Mouse (Mus musculus) megakaryocyte progenitor cell, adult 5-6 weeks (primary cell): ENCODE data around the gene Laptm5. TPM values are rescaled to one million over a fixed set of nuclear protein-coding genes. Genes with fewer than 3 reads are reported as not detected.
A peak's percentile ranks its signal among the peaks of the same experiment; 100 is the strongest.

Experiments used
- ATAC-seq: replicated peaks from 2 replicates; pipeline ENCODE4 v1.8.0; 2016; ENCODE audit warnings: mild to moderate bottlenecking, moderate TSS enrichment, inconsistent platforms; ENCODE audit not compliant: poor library complexity
- total RNA-seq, 2 experiments: library from RNA; stranded (forward) in 1 of 2; stranded (reverse) in 1 of 2; fragments of 157-497, 149-512 nt in 1 of 2; fragments of 200-1000 nt in 1 of 2; gene quantifications; 2 replicates each; pipeline versions ENCODE4 v1.2.3 to v1.2.4; 2015 to 2017

Laptm5 gene
- total RNA-seq, 2 experiments from 2014 or later = 133 to 431 TPM

DNA sequence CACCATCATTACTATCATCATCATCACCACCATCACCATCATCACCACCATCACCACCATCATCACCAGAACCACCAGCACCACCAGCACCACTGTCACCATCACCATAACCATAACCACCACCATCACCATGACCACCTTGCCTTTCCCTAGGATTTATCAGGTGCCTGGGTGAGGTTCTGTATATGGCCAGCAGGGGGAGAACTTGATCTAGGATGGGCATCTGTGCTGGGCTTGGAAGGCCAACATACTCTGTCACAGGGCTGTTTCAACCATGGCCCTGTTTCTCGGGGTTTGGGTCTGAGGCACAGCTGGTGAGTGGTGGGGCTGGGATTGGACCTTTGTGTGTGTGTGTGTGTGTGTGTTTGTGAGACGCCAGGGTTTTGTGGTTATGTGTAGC, 16.6 kb upstream of the Laptm5 start:
- ATAC-seq = peak; percentile 80

- peak; percentile 30 for ATAC-seq
These were observed 13.5 kb upstream of the Laptm5 start for GRCm38 (mm10) chr4:130899383-130899781.

DNA sequence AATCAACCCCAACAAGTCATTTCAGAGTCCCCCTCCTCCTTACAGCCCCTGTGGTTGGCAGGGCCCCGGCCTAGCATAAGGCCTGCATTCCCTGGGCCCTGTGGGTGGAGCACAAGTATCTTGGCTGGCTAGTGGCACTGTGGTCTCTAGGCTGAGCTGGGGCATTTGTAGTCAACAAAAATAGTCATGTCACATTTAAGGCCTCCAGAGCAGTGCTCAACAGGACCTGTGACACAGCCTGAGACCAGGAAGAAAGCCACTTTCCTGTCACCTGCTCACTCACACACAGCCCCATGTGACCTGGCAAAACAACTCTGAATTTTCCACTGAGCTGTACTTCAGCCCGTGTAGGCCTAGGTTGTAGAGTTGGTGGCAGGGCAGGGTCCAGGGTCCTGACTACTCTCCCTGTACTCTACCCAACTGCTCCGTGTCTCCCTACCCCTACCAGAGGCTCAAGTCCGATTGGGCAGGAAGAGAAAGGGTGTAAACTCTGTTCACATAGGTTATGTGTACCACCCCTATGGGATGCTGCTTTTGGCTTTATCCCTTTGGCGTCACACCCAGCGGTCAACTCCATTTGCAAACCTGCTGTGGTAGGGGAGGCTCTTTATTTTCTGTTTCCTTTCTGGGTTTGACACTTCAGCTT, 13.0 kb upstream of the Laptm5 start:
- no peak for ATAC-seq

DNA sequence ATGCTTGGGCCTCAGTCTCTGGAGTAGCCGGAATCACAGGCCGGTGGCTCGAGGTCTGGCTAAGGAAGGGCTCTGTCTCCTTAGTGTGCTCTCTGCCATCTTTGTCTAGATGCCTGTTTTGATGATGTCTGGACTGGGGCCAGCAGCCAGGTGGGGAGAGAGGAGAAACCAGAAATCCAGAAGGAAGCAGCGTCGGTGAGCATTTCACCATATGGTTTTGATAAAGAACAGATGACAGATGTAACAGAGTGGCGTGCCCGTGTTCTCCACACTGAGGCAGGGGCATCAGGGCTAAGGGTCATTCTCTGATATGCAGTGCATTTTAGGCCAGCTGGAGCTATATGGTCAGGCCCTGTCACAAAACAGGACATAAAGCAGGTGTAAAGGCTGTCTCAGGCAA, 12.2 kb upstream of the Laptm5 start:
- ATAC-seq = no peak

DNA sequence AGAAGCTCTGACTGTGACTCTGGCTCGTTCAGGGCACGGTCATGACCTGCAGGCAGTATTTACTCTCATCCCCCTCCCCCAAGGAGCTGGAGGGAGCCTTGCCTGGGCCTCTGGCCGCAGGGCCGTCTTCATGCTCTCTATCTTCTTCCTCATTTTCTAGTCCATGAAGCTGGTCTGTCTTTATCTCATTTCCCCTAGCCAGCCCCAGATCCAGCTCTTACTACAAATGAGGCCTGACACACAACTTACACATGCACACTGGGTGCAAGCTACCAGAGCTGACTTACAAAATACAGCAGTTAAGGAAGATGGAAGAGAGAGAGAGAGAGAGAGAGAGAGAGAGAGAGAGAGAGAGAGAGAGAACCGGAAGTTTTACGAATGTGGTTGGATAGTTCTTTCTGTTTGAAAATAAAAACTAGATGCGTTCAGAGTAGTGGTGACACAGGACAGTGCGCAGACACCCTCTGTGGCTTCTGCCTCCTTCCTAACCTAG, 10.6 kb upstream of the Laptm5 start:
- ATAC-seq = peak; percentile 63

GRCm38 (mm10) chr4:130905025-130905424, 7.9 kb upstream of the Laptm5 start:
- no peak for ATAC-seq

DNA sequence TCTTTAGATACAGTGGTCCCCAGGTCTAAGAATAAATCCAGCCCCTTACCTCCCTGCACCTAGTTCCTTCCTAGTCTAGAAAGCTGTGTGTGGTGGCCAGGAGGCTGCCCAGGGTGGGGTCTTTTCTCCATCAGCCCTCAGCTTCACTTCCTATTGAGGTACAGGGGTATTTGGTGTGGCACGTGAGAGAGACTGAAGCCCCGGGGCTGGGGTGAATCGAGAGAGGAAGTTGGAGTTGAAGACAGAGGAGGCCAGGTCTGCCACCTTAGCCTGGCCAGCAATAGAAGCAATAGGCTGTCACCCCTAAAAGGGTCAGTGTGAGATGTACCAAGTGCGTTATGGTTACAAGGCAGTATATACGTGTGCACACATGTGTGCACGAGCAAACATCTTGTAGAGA, 7.0 kb upstream of the Laptm5 start:
- no peak for ATAC-seq

GRCm38 (mm10) chr4:130906296-130906695, 6.6 kb upstream of the Laptm5 start:
- ATAC-seq = no peak

DNA sequence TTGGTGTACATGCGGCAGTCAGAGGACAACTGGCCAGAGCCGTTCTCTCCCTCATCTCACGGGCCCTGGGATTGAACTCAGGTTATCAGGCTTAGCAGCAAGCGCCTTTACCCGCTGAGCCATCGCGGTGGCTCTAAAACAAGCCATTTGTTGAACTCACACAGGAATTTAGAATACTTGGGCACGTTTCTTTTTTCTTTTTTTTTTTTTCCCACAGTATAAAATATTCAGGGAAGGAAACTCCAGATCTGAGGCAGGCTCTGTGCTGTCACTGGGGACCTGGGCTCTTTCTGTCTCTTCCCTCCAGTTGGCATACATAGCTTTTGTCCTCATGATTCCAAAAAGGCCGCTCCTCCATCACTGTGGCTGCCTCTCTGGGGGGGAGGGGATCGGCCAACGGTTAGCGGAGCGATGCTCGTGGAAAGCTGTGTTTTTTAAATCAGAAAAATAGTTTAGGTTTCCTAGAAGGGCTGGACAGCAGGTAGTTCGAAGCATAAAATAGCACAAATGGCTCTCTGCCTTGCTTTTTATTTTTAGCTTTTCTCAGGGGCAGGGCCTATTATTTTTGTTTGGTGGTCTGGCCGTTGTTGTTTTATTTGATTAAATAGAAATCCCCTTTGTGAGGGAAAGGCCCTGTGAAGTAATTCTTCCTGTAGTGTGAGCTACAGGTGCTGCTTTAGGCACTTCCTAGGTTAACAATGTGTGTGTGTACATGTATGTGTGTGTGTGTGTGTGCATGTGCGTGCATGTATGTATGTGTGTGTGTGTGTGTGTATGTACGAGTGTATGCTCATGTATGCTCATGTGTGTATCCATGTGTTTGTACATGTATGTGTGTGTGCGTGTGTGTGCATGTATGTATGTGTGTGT, 5.5 kb upstream of the Laptm5 start:
- no peak for ATAC-seq

GRCm38 (mm10) chr4:130908133-130908532, 4.8 kb upstream of the Laptm5 start:
- no peak for ATAC-seq

DNA sequence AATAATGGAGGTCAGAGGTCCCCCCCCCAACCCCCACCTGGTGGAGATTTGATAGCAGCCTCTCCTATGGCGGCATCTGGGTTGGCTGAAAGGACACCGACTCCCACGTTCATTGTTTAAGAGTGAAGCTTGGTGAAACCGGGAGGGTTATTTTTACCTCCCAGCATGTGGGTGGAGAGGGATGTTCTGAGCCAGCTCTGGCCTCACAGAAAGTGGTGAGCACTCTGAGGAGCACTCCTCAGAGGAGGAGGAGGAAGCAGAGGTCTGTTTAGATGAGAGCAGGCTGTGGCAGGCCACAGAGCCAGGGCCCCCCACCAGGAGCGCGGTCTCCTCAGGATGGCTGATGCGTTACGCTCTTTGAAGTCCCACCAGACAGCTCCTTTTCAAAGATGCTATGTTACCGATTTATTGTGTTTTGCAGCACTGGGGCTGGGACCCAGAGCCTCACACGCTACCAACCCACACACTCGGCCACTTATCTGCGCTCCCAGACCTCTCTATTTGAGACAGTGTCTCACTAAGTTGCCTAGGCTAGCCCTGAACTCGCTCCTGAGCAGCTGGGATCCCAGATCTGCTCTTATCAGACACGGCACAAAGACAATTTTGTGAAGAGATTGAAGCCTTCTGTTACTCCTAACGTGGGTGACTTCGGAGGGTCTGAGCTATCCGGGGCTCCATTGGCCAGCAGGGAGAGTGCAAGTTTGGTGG, 3.6 kb upstream of the Laptm5 start:
- ATAC-seq = peak; percentile 23; the same call in 1 of the 2 replicates

DNA sequence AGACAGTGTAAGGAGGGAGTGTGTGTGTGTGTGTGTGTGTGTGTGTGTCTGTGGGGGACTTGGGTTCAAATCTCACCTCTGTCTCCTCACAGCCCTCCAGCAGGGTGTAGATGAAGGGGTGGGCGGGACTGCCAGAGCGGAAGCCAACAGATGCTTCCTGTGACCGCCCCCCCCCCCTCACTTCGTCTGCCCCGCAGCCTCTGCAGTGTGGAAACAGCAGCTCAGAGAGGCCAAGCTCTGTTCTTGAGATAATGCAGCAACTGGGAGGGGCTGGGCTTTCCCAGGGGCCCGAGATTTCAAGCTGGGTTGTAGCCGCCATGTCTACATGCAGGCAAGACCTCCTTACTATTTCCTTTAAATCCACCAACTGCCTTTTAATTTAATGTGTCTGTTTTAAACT, 2.3 kb upstream of the Laptm5 start:
- peak; percentile 50 for ATAC-seq

GRCm38 (mm10) chr4:130912626-130913025, 299 bp upstream of the Laptm5 start:
- no peak for ATAC-seq

DNA sequence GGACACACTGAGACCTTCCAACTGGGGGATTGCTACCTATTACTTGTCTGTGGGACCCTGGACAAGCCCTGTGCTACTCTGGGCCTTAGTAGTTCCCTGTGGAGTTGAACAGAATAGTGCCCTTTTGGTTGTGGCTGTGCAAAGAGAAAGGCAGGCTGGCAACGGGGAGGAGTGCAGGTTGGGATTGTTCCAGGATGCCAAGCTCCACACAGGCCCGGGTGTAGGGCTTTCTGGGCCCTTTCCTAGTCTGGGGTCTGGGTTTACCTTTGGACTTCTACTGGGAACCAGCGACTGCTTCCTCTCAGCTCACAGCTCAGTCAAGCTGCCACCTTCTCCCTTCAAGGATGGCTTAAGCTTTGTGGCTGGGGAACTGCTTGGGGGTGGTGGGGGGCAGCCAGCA, 586 bp downstream of the Laptm5 start:
- no peak for ATAC-seq

DNA sequence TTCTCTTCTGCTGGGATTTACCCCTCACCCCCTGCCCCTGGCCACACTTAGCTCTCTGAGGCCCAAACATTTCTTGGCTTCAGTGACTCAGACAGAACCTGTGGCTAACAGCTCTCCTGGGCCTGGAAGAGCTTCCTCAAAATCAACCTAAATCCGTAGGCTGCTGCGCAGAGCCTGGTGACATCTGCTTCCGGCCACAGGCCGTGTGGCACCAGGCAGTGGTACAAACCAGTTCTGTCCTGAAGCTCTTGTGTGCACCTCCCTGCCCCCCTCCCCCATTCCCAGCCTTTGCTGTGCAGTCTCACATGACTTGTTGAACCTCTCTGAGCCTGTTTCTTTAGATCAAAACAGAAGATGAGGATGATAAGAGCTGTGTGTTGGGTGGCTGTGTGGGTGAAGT, 1.1 kb downstream of the Laptm5 start:
- ATAC-seq = peak; percentile 66

DNA sequence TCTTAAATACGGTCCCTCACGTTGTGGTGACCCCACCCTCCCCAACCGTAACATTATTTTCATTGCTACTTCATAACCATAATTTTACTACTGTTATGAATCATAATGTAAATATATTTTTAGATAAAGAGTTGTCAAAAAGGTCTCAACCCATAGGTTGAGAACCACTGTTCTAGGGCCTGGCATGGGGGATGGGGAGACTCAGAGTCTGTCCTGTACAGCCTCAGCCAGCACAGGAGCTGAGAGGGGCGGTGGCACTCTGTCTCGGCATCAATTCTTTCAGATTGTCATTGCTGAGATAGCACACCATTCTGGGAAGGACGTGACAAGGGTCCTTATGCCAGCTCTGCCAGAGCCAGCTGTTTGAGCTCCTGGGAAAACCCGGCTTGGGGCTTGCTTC, 1.6 kb downstream of the Laptm5 start:
- ATAC-seq = no peak

DNA sequence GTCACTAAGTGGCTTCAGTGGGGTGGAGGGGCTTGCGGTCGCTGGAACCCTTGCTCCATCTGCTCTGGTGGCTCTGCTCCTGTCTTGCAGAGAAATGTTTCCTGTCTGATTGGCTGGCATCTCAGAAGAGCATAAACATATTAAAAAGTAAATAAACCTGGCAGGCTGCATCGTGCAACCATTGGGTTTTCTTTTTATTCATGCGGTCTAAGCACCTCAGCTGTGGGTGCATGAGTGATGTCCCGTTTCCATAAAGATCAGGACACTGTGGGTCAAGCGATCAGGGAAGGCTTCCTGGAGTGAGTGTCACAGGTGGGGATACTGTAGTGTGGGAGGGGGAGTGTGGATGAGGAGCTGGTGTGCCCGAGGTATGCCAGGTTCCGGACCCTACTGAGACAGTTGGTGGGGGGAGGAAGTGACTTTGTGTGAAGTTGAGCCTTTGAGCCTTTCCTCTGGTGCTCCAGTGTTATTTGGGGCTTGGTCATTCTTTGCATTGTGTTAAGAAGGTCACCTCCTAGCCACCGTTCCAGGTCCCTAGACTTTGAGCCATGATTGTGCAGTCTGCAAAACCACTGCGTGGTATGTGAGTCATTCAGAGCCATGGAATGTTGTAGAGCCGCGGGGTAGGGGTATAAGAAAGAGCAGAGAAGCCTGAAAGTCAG, 2.2 kb downstream of the Laptm5 start:
- ATAC-seq = no peak

GRCm38 (mm10) chr4:130915668-130916035, 2.7 kb downstream of the Laptm5 start:
- ATAC-seq = no peak

- ATAC-seq = no peak
These were observed 3.7 kb downstream of the Laptm5 start for GRCm38 (mm10) chr4:130916639-130917038.

DNA sequence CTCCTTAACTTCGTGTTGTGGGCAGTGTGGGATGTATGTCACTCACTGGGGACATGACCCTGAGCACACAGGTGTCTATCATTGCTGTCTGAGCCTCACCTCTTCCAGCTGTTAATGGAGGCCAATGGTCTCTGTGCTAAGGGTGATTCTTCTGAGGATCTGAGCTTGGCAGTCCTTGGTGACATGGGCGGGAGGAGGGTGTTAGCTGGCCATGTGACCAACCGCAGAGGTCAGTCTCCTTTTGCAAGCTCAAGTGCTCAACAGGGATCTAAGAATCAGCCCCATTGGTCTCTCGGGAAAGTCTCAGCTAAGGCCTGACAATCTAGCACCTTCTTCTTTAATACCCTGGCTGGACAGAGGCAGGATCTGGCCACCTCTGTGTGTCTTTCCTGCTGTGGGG, 4.6 kb downstream of the Laptm5 start:
- no peak for ATAC-seq
